Mouse (Mus musculus): ENCODE results near the gene Klhl7.
A peak's percentile ranks its signal among the peaks of the same experiment; 100 is the strongest.
"Not testable (repeated sequence)": the region's sequence is repeated elsewhere in the genome, so short reads cannot be mapped to it uniquely, and the experiment has no call there.

Gene Klhl7

GRCm38 (mm10) chr5:24095881-24096280 lies 4.5 kb upstream of the Klhl7 start:
- DNase-seq: peak; percentile 42 to 59

GRCm38 (mm10) chr5:24100810-24101311 lies 456 bp downstream of the Klhl7 start:
- DNase-seq: peak; percentile 62 to 73

GRCm38 (mm10) chr5:24101446-24102140 lies 1.2 kb downstream of the Klhl7 start:
- DNase-seq: no peak

GRCm38 (mm10) chr5:24103235-24103634 lies 2.8 kb downstream of the Klhl7 start:
- not testable (repeated sequence) for DNase-seq

- peak; percentile 14 to 29 for DNase-seq
Observed at GRCm38 (mm10) chr5:24103841-24104240, 3.4 kb downstream of the Klhl7 start.

GRCm38 (mm10) chr5:24107071-24107739 lies 6.8 kb downstream of the Klhl7 start:
- DNase-seq: no peak

- DNase-seq: no peak
Observed at GRCm38 (mm10) chr5:24107740-24108098, 7.3 kb downstream of the Klhl7 start.

- peak; percentile 40 to 68 for DNase-seq
Observed at GRCm38 (mm10) chr5:24110068-24110467, 9.7 kb downstream of the Klhl7 start.

GRCm38 (mm10) chr5:24112116-24112903 lies 11.9 kb downstream of the Klhl7 start:
- DNase-seq: no peak

GRCm38 (mm10) chr5:24122221-24122620 lies 21.8 kb downstream of the Klhl7 start:
- DNase-seq: no peak

- no peak for DNase-seq
Observed at GRCm38 (mm10) chr5:24124175-24124574, 23.8 kb downstream of the Klhl7 start.

GRCm38 (mm10) chr5:24124579-24125276 lies 24.3 kb downstream of the Klhl7 start:
- DNase-seq: no peak

GRCm38 (mm10) chr5:24125910-24126636 lies 25.7 kb downstream of the Klhl7 start:
- no peak for DNase-seq

- DNase-seq: no peak
Observed at GRCm38 (mm10) chr5:24126967-24127366, 26.6 kb downstream of the Klhl7 start.

- no peak for DNase-seq
Observed at GRCm38 (mm10) chr5:24146964-24147363, 46.6 kb downstream of the Klhl7 start.

GRCm38 (mm10) chr5:24152199-24152598 lies 51.8 kb downstream of the Klhl7 start:
- DNase-seq: no peak

GRCm38 (mm10) chr5:24156774-24157173 lies 56.4 kb downstream of the Klhl7 start:
- no peak for DNase-seq

GRCm38 (mm10) chr5:24164789-24165445 lies 64.5 kb downstream of the Klhl7 start, which contains the start of gene Nupl2:
Gene Nupl2, plus strand, starts transcription at chr5:24164963.
- DNase-seq: peak; percentile 96 to 98

- DNase-seq: peak in 1 of 2 experiments; percentile 36
Observed at GRCm38 (mm10) chr5:24167263-24167662, 66.9 kb downstream of the Klhl7 start.

- DNase-seq: no peak
Observed at GRCm38 (mm10) chr5:24169881-24170280, 69.5 kb downstream of the Klhl7 start.

- no peak for DNase-seq
Observed at GRCm38 (mm10) chr5:24172092-24172491, 71.7 kb downstream of the Klhl7 start.

Data from kidney, postnatal 36 days (tissue).